Mouse (Mus musculus) MEL (cell line): ENCODE measurements around the gene Ilf3. TPM values are rescaled to one million over a fixed set of nuclear protein-coding genes. Genes with fewer than 3 reads are reported as not detected.

Source experiments
- DNase-seq: peaks from one replicate; pipeline ENCODE4 v3.0.0; 2011; ENCODE audit warnings: low read depth, low spot score
- H3K27ac ChIP-seq: 2 replicates; pipeline ENCODE4 v1.5.1; 2012; ENCODE audit warnings: low read depth, mild to moderate bottlenecking, control low read depth, low read length, moderate library complexity; ENCODE audit not compliant: control insufficient read depth
- H3K27me3 ChIP-seq, 2 experiments: fragments of 150-350 bp in 1 of 2; sonication (generic) in 1 of 2; 2 replicates each; pipeline ENCODE4 v1.6.1; 2012; ENCODE audit warnings: low read length in 2 of 2, mild to moderate bottlenecking in 2 of 2, improper control_type of control experiment in 1 of 2, moderate library complexity in 1 of 2; ENCODE audit not compliant: insufficient read depth in 2 of 2, control insufficient read depth in 1 of 2
- H3K36me3 ChIP-seq, 2 experiments: 2 replicates each; pipeline ENCODE4 v1.6.1; 2012 to 2014; ENCODE audit warnings: low read length in 2 of 2, improper control_type of control experiment in 1 of 2, inconsistent platforms in 1 of 2, mild to moderate bottlenecking in 1 of 2; ENCODE audit not compliant: insufficient read depth in 2 of 2, control insufficient read depth in 1 of 2
- H3K4me1 ChIP-seq, 2 experiments: fragments of 150-350 bp in 1 of 2; sonication (generic) in 1 of 2; 2 replicates each; pipeline ENCODE4 v1.6.1; 2012; ENCODE audit warnings: low read length in 2 of 2, improper control_type of control experiment in 1 of 2, mild to moderate bottlenecking in 1 of 2; ENCODE audit not compliant: insufficient read depth in 2 of 2, control insufficient read depth in 1 of 2
- H3K4me3 ChIP-seq, 2 experiments: fragments of 150-350 bp in 1 of 2; sonication (generic) in 1 of 2; 2 replicates each; pipeline ENCODE4 v1.5.1; 2012; ENCODE audit warnings: low read depth in 2 of 2, low read length in 2 of 2, mild to moderate bottlenecking in 2 of 2, moderate library complexity in 2 of 2, control low read depth in 1 of 2, improper control_type of control experiment in 1 of 2; ENCODE audit not compliant: control insufficient read depth in 1 of 2, insufficient read depth in 1 of 2
- H3K79me2 ChIP-seq: 2 replicates; pipeline ENCODE4 v1.6.1; 2012; ENCODE audit warnings: mild to moderate bottlenecking, low read length, moderate library complexity; ENCODE audit not compliant: control insufficient read depth, poor library complexity, insufficient read depth
- H3K9ac ChIP-seq: 2 replicates; pipeline ENCODE4 v1.6.1; 2012; ENCODE audit warnings: low read depth, mild to moderate bottlenecking, control low read depth, low read length, moderate library complexity; ENCODE audit not compliant: control insufficient read depth, poor library complexity, severe bottlenecking
- H3K9me3 ChIP-seq: fragments of 150-350 bp; sonication (generic); replicated peaks from 2 replicates; pipeline ENCODE4 v1.6.1; 2012; ENCODE audit warnings: mild to moderate bottlenecking, low read length, improper control_type of control experiment, moderate library complexity; ENCODE audit not compliant: insufficient read depth
- BHLHE40 ChIP-seq: IDR thresholded peaks from 2 replicates; pipeline ENCODE4 v1.6.1; 2012; ENCODE audit warnings: low read depth, mild to moderate bottlenecking, inconsistent platforms, low read length, improper control_type of control experiment, borderline replicate concordance
- CHD2 ChIP-seq: IDR thresholded peaks from 2 replicates; pipeline ENCODE4 v1.6.1; 2011; ENCODE audit warnings: low read length, improper control_type of control experiment
- E2F4 ChIP-seq: IDR thresholded peaks from 2 replicates; pipeline ENCODE4 v1.6.1; 2011; ENCODE audit warnings: low read depth, low read length, improper control_type of control experiment, borderline replicate concordance
- EP300 ChIP-seq, 2 experiments: IDR thresholded peaks; 2 replicates each; pipeline ENCODE4 v1.6.1; 2011; ENCODE audit warnings: improper control_type of control experiment in 2 of 2, low read length in 2 of 2, low read depth in 1 of 2, mild to moderate bottlenecking in 1 of 2
- GATA1 ChIP-seq: IDR thresholded peaks from 2 replicates; pipeline ENCODE4 v1.6.1; 2011; ENCODE audit warnings: low read depth, low read length, improper control_type of control experiment
- HCFC1 ChIP-seq: IDR thresholded peaks from 2 replicates; pipeline ENCODE4 v1.6.1; 2012; ENCODE audit warnings: low read depth, mild to moderate bottlenecking, inconsistent platforms, low read length, improper control_type of control experiment, moderate library complexity
- MAFK ChIP-seq: IDR thresholded peaks from 2 replicates; pipeline ENCODE4 v1.6.1; 2011; ENCODE audit warnings: low read depth, mild to moderate bottlenecking, low read length, improper control_type of control experiment, borderline replicate concordance
- MEF2A ChIP-seq: IDR thresholded peaks from 2 replicates; pipeline ENCODE4 v1.6.1; 2014; ENCODE audit warnings: low read depth, mild to moderate bottlenecking, inconsistent platforms, low read length, improper control_type of control experiment; ENCODE audit not compliant: poor library complexity, insufficient replicate concordance, severe bottlenecking; ENCODE audit errors: extremely low read depth
- MXI1 ChIP-seq: IDR thresholded peaks from 2 replicates; pipeline ENCODE4 v1.6.1; 2011; ENCODE audit warnings: mild to moderate bottlenecking, low read depth, low read length, improper control_type of control experiment
- MYB ChIP-seq: IDR thresholded peaks from 2 replicates; pipeline ENCODE4 v1.6.1; 2011; ENCODE audit warnings: mild to moderate bottlenecking, low read depth, low read length, improper control_type of control experiment
- NRF1 ChIP-seq: IDR thresholded peaks from 2 replicates; pipeline ENCODE4 v1.6.1; 2014; ENCODE audit warnings: low read depth, mild to moderate bottlenecking, inconsistent platforms, low read length, improper control_type of control experiment, moderate library complexity; ENCODE audit not compliant: poor library complexity, insufficient read depth, severe bottlenecking
- POLR2A ChIP-seq, 2 experiments: IDR thresholded peaks; 2 replicates each; pipeline ENCODE4 v1.6.1; 2011 to 2012; ENCODE audit warnings: low read length in 2 of 2, mild to moderate bottlenecking in 2 of 2, control low read depth in 1 of 2, improper control_type of control experiment in 1 of 2, low read depth in 1 of 2, moderate library complexity in 1 of 2; ENCODE audit not compliant: control insufficient read depth in 1 of 2, insufficient read depth in 1 of 2, poor library complexity in 1 of 2
- POLR2AphosphoS2 ChIP-seq: IDR thresholded peaks from 2 replicates; pipeline ENCODE4 v1.6.1; 2011; ENCODE audit warnings: low read length, improper control_type of control experiment
- POLR2AphosphoS5 ChIP-seq: IDR thresholded peaks from 2 replicates; pipeline ENCODE4 v1.6.1; 2012; ENCODE audit warnings: low read depth, borderline replicate concordance, mild to moderate bottlenecking, inconsistent platforms, low read length, moderate library complexity, mixed read lengths
- RAD21 ChIP-seq: IDR thresholded peaks from 2 replicates; pipeline ENCODE4 v1.6.1; 2011; ENCODE audit warnings: mild to moderate bottlenecking, low read depth, low read length, improper control_type of control experiment
- RCOR1 ChIP-seq: IDR thresholded peaks from 2 replicates; pipeline ENCODE4 v1.6.1; 2012; ENCODE audit warnings: low read depth, mild to moderate bottlenecking, inconsistent platforms, low read length, improper control_type of control experiment
- SIN3A ChIP-seq: IDR thresholded peaks from 2 replicates; pipeline ENCODE4 v1.6.1; 2012; ENCODE audit warnings: low read length, improper control_type of control experiment, inconsistent platforms
- SMC3 ChIP-seq: IDR thresholded peaks from 2 replicates; pipeline ENCODE4 v1.6.1; 2011; ENCODE audit warnings: low read depth, low read length, improper control_type of control experiment
- TAL1 ChIP-seq: IDR thresholded peaks from 2 replicates; pipeline ENCODE4 v1.6.1; 2012; ENCODE audit warnings: mild to moderate bottlenecking, inconsistent platforms, low read length, moderate library complexity, mixed read lengths
- TCF12 ChIP-seq: IDR thresholded peaks from 2 replicates; pipeline ENCODE4 v1.6.1; 2014; ENCODE audit warnings: low read depth, mild to moderate bottlenecking, inconsistent platforms, low read length, improper control_type of control experiment, moderate library complexity
- USF1 ChIP-seq: IDR thresholded peaks from 2 replicates; pipeline ENCODE4 v1.6.1; 2014; ENCODE audit warnings: low read depth, mild to moderate bottlenecking, inconsistent platforms, low read length, improper control_type of control experiment, moderate library complexity
- USF2 ChIP-seq, 2 experiments: IDR thresholded peaks; 2 replicates each; pipeline ENCODE4 v1.6.1; 2011 to 2012; ENCODE audit warnings: improper control_type of control experiment in 2 of 2, low read length in 2 of 2, borderline replicate concordance in 1 of 2, inconsistent platforms in 1 of 2, low read depth in 1 of 2, mild to moderate bottlenecking in 1 of 2; ENCODE audit not compliant: insufficient read depth in 1 of 2
- ZC3H11A ChIP-seq: IDR thresholded peaks from 2 replicates; pipeline ENCODE4 v1.6.1; 2012; ENCODE audit warnings: low read depth, mild to moderate bottlenecking, inconsistent platforms, low read length, improper control_type of control experiment
- ZNF384 ChIP-seq: IDR thresholded peaks from 2 replicates; pipeline ENCODE4 v1.6.1; 2012; ENCODE audit warnings: low read depth, mild to moderate bottlenecking, inconsistent platforms, low read length, improper control_type of control experiment
- polyA plus RNA-seq, 2 experiments: library from polyadenylated mRNA; stranded (reverse) in 1 of 2; unstranded in 1 of 2; fragments of >175 nt in 1 of 2; fragments of >200 nt in 1 of 2; gene quantifications; 2 replicates each; pipeline versions ENCODE4 v1.2.1 to v1.2.4; 2012; ENCODE audit warnings: low replicate concordance in 2 of 2, low read depth in 1 of 2; ENCODE audit not compliant: insufficient read length in 2 of 2, insufficient read depth in 1 of 2, missing spikeins in 1 of 2
- total RNA-seq: library from RNA; depleted of rRNA; stranded (reverse); fragments of 300-350 nt; gene quantifications from 2 replicates; pipeline ENCODE4 v1.2.3, GENCODE M21; 2012

Ilf3 gene
- total and polyA plus RNA-seq, 3 experiments: 67.4 to 519 (median 210) TPM

GRCm38 (mm10) chr9:21450270-21450669 lies 82.6 kb downstream of the Ilf3 start:
- Histone ChIP-seq H3K27me3 (no peaks in the 10 kb centered on the region), H3K9ac (no peak overlapping the region), H3K4me1 (peaks cover 28 to 50% of the 10 kb centered on the region in 2 experiments), H3K4me3 (no peak overlapping the region), H3K79me2 (peaks cover 41% of the 10 kb centered on the region; the same call in 1 of the 2 replicates), H3K27ac (no peak overlapping the region), H3K36me3 (peaks cover 23 to 35% of the 10 kb centered on the region in 2 experiments), H3K9me3 (no peaks in the 10 kb centered on the region)
- DNase-seq: no peak
- TF ChIP-seq MYB (no peak), POLR2A (IDR thresholded peaks at IDR 0.05; ENCODE audit: control insufficient read depth in 1 of 2, insufficient read depth in 1 of 2, low read depth in 1 of 2, low read length in 2 of 2, poor library complexity in 1 of 2) (0 out of 4 replicates have a peak, but pooled peaks of 1 of the 2 experiments have one; percentile 1), MXI1 (no peak)

- Histone ChIP-seq H3K9me3 (no peaks in the 10 kb centered on the region), H3K4me3 (no peak overlapping the region), H3K36me3 (peaks cover 21 to 41% of the 10 kb centered on the region in 2 experiments), H3K4me1 (peaks cover 34 to 57% of the 10 kb centered on the region in 2 experiments), H3K79me2 (peaks cover 42% of the 10 kb centered on the region; the same call in 1 of the 2 replicates), H3K27ac (peak overlapping the region; percentile 80), H3K27me3 (no peaks in the 10 kb centered on the region), H3K9ac (peak overlapping the region; percentile 8; the same call in 1 of the 2 replicates)
- no peak for TF ChIP-seq TAL1
- no peak for TF ChIP-seq USF1
- TF ChIP-seq POLR2AphosphoS5: peak; percentile 85; the same call in 1 of the 2 replicates
- DNase-seq: no peak
Observed at GRCm38 (mm10) chr9:21451391-21451790, 83.7 kb downstream of the Ilf3 start.

DNA sequence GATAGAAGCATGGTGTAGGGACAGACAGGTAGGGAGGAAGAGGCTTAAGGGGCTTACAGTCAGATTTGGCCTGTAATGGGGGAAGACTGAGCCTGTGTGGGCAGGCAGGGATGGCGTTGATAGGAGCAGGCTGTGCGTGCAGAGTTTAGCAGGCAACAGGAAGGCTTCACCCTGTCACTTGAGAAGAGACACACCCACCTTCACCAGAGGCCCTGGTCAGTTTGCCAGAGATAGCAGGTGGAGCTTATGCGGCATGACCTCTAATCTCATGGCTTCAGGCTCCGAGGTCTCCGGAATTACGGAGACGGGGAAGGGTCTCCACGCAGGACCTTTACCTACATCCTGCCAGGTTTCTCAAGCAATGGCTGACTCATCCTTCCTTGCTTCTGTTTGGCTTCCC lies 84.2 kb downstream of the Ilf3 start:
- Histone ChIP-seq H3K4me3 (no peak overlapping the region), H3K9me3 (no peaks in the 10 kb centered on the region), H3K4me1 (peaks cover 34 to 57% of the 10 kb centered on the region in 2 experiments), H3K27ac (peak overlapping the region; percentile 80), H3K79me2 (peaks cover 42% of the 10 kb centered on the region; the same call in 1 of the 2 replicates), H3K9ac (peak overlapping the region; percentile 4; the same call in 1 of the 2 replicates), H3K36me3 (peaks cover 17 to 41% of the 10 kb centered on the region in 2 experiments), H3K27me3 (no peaks in the 10 kb centered on the region)
- peak; percentile 76 for DNase-seq
- TF ChIP-seq MEF2A (no peak), POLR2AphosphoS2 (no peak), CHD2 (no peak), E2F4 (no peak), ZNF384 (no peak), HCFC1 (no peak), NRF1 (no peak), GATA1 (no peak), RAD21 (no peak), EP300 (IDR thresholded peaks at IDR 0.05; ENCODE audit: low read depth in 1 of 2, low read length in 2 of 2) (peak in 1 of 2 experiments; percentile 60; a peak in 2 of 4 replicates), TCF12 (no peak), USF1 (no peak), USF2 (IDR thresholded peaks at IDR 0.05; ENCODE audit: borderline replicate concordance in 1 of 2, insufficient read depth in 1 of 2, low read depth in 1 of 2, low read length in 2 of 2) (no peak), SIN3A (no peak), RCOR1 (no peak), POLR2AphosphoS5 (no peak; the same call in 1 of the 2 replicates), POLR2A (IDR thresholded peaks at IDR 0.05; ENCODE audit: control insufficient read depth in 1 of 2, insufficient read depth in 1 of 2, low read depth in 1 of 2, low read length in 2 of 2, poor library complexity in 1 of 2) (no peak; a peak in 1 of 4 replicates), BHLHE40 (no peak), MXI1 (peak; percentile 61; the same call in 1 of the 2 replicates), SMC3 (no peak), ZC3H11A (no peak), MAFK (no peak)
